ENCODE assay signal across 22 mouse cellular contexts in the genomic region with DNA sequence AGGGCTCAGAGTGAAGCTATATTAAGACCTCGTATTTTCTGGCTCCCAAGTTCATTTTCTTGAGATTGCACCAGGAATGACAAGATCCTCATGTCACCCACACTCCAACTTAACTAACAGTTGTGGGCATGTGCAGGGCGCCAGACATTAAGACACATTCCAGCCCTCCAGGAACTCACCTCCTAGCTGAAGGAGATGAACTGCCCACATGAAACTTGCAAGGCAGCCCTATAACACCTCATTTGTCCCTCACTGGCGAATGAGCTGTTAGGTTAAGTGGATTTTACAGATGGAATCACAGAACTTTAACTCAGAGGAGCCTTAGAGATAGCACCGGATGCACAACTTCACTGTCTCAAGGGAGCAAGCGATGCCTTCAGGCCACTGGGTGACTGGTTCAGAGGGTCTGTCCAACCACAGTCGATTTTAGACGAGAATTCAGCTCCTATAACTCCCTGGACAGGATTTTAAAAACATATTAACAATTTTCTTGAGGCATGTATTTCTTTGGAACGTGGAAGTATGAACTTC.
DNase-seq lines count a peak whose midpoint lies in the region; ATAC-seq lines count a peak whose summit lies in the region.
"Had no signal": no experiment of that assay in that cellular context is flagged by ENCODE, and none has a peak within 500 bp of the region (broad histone marks: within the 10 kb centered on the region; RNA-seq: fewer than 3 reads in every experiment).

No protein-coding gene starts in this region.

- 0 out of 2 replicates have a peak, but pooled peaks have one; percentile 11 for ATAC-seq in frontal cortex, adult (ENCODE audit: low TSS enrichment)
- peak; percentile 62; the same call in 1 of the 2 replicates for ATAC-seq in lung, embryonic 15.5 days (ENCODE audit: borderline replicate concordance, extremely low read depth, low FRiP score, low TSS enrichment)
- ATAC-seq: CD4-positive, CD25-positive, alpha-beta regulatory T cell, adult 4 months; forebrain, embryonic 16.5 days; hindbrain, postnatal 0 days had no signal

- DNase-seq in frontal cortex, postnatal 14 days (ENCODE audit: low spot score in 2 of 2): no peak
- DNase-seq in lung, postnatal 4 days: no peak
- DNase-seq in brain, adult 2 months (ENCODE audit: low read depth, low spot score): peak; percentile 42
- peak; percentile 17 for DNase-seq in lung, postnatal 36 days
- no peak for DNase-seq in adrenal gland, postnatal 14 days
- DNase-seq: adrenal gland, adult 8-10 months; B cell, adult 2 months; cerebellum, adult 11-12 months; cerebellum, adult 9-10 months; cerebellum, postnatal 25 days; gastrocnemius, postnatal 36 days; heart, adult 11 months; heart, postnatal 14 days had no signal

- H3K9ac ChIP-seq in lung, embryonic 15.5 days: no peak overlapping the region
- H3K9ac ChIP-seq: embryonic facial prominence, embryonic 13.5 days; forebrain, embryonic 12.5 days; hindbrain, embryonic 13.5 days had no signal

- H3K9me3 ChIP-seq in lung, embryonic 15.5 days: no peaks in the 10 kb centered on the region
- H3K9me3 ChIP-seq: embryonic facial prominence, embryonic 13.5 days; forebrain, embryonic 12.5 days; hindbrain, embryonic 13.5 days had no signal

- H3K36me3 ChIP-seq in lung, embryonic 15.5 days: no peaks in the 10 kb centered on the region
- H3K36me3 ChIP-seq: embryonic facial prominence, embryonic 13.5 days; forebrain, embryonic 12.5 days; G1E; hindbrain, embryonic 13.5 days had no signal

- no peak overlapping the region for H3K4me3 ChIP-seq in lung, embryonic 15.5 days
- H3K4me3 ChIP-seq: embryonic facial prominence, embryonic 13.5 days; forebrain, embryonic 12.5 days; hindbrain, embryonic 13.5 days had no signal

- no peak overlapping the region for H3K4me2 ChIP-seq in lung, embryonic 15.5 days
- H3K4me2 ChIP-seq: embryonic facial prominence, embryonic 13.5 days; forebrain, embryonic 12.5 days; hindbrain, embryonic 13.5 days had no signal

- WGBS in lung, embryonic 15.5 days: 35% methylated on average over 8 of the region's 8 CpGs

- no peaks in the 10 kb centered on the region for H3K27me3 ChIP-seq in lung, embryonic 15.5 days
- H3K27me3 ChIP-seq: embryonic facial prominence, embryonic 13.5 days; hindbrain, embryonic 13.5 days had no signal

- peaks cover 51% of the 10 kb centered on the region for H3K4me1 ChIP-seq in lung, embryonic 15.5 days

- H3K27ac ChIP-seq in lung, embryonic 15.5 days: peak overlapping the region; percentile 45
- H3K27ac ChIP-seq: embryonic facial prominence, embryonic 13.5 days; forebrain, embryonic 12.5 days; hindbrain, embryonic 13.5 days; hindbrain, postnatal 0 days had no signal

Comparison
In these comparisons a context has a peak if more than half of its experiments do, and no peak if none do; other contexts are left out.
1. DNase-seq: peak in brain, adult 2 months (single experiment) and lung, postnatal 36 days (single experiment); none in frontal cortex, postnatal 14 days (0 of 2), lung, postnatal 4 days (0 of 2) and adrenal gland, postnatal 14 days (single experiment).